Mouse (Mus musculus) liver, adult 2 months (tissue): ENCODE results near the gene Gm48551.

Experiments
- CTCF ChIP-seq: fragments of 200-500 bp; IDR thresholded peaks from 2 replicates; pipeline ENCODE4 v1.5.1; 2011; ENCODE audit warnings: low read depth, low read length, control low read depth
- POLR2A ChIP-seq: fragments of 200-500 bp; IDR thresholded peaks from 2 replicates; pipeline ENCODE4 v1.6.1; 2011; ENCODE audit warnings: low read length, control low read depth; ENCODE audit not compliant: insufficient read depth; ENCODE audit errors: extremely low read depth

DNA sequence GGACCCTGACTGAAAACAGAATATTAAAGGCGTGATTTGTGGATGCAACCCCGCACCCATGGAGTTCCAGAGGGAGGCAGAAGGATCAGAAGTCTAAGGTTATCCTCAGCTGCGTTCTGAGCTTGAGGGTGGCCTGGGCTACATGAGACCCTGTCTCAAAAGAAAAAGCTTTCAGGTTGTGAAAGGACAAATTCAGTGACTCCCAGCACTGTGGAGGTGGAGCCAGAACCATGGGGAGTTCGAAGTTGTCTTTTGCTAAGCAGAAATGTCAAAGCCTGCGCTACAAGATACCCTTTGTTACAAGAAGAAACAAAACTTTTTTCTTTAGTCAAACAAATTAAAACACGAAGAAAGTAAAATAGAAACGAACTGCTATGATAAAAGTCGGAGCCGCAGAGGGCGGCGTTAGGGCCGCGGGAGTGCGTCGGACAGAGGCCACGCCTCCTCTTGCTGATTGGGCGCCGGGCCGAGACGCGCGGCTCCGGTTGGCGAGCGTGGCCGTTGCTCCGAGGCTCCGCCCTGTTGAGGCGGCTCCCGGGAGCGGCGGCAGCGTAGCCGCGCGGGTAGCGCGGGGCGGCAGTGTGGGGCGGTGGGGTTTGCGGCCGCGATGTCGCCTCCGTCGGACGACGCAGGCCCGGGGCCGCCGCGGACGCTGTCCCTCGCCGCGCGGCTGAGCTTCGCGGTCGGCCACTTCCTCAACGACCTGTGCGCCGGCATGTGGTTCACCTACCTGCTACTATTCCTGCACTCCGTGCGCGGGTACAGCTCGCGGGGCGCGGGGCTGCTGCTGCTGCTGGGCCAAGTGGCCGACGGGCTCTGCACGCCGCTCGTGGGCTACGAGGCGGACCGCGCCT, 27.0 kb upstream of the Gm48551 start, which contains the start of gene Mfsd12:
- no peak for TF ChIP-seq CTCF
- TF ChIP-seq POLR2A: peak; percentile 61; the same call in 1 of the 2 replicates
